Mouse (Mus musculus): ENCODE measurements around the gene Asic2. TPM values are rescaled to one million over a fixed set of nuclear protein-coding genes. Genes with fewer than 3 reads are reported as not detected.

The Asic2 gene
- polyA plus RNA-seq, 1 experiment from 2014 or later: 13.9 TPM

- no peaks in the 10 kb centered on the region for H3K27me3 ChIP-seq (replicated peaks)
- 80% methylated on average over 11 of the region's 11 CpGs for WGBS
- H3K36me3 ChIP-seq (replicated peaks): no peaks in the 10 kb centered on the region
- no peak overlapping the region for H3K27ac ChIP-seq
- H3K4me2 ChIP-seq: no peak overlapping the region
- H3K9ac ChIP-seq: no peak overlapping the region
- H3K9me3 ChIP-seq: no peaks in the 10 kb centered on the region
- H3K4me1 ChIP-seq: no peaks in the 10 kb centered on the region
- no peak for ATAC-seq (replicated peaks)
- H3K4me3 ChIP-seq: no peak overlapping the region
Measured at GRCm38 (mm10) chr11:81806905-81807659, 161.2 kb downstream of the Asic2 start.

- no peak overlapping the region for H3K27ac ChIP-seq
- 16% methylated on average over 2 of the region's 2 CpGs for WGBS
Measured at GRCm38 (mm10) chr11:81803544-81803943, 164.7 kb downstream of the Asic2 start.

GRCm38 (mm10) chr11:81802614-81803013 lies 165.6 kb downstream of the Asic2 start:
- Histone ChIP-seq H3K27me3 (replicated peaks) (no peaks in the 10 kb centered on the region), H3K9me3 (no peaks in the 10 kb centered on the region), H3K9ac (no peak overlapping the region), H3K4me1 (no peaks in the 10 kb centered on the region), H3K36me3 (replicated peaks) (no peaks in the 10 kb centered on the region), H3K4me2 (no peak overlapping the region), H3K4me3 (no peak overlapping the region), H3K27ac (no peak overlapping the region)
- 82% methylated on average over 1 of the region's 1 CpGs for WGBS
- ATAC-seq (replicated peaks): no peak

More at GRCm38 (mm10) chr11:81803544-81803943, 164.7 kb downstream of the Asic2 start:
- Histone ChIP-seq H3K36me3 (replicated peaks) (no peaks in the 10 kb centered on the region), H3K4me3 (no peak overlapping the region), H3K27me3 (replicated peaks) (no peaks in the 10 kb centered on the region), H3K9me3 (no peaks in the 10 kb centered on the region), H3K4me2 (no peak overlapping the region), H3K9ac (no peak overlapping the region), H3K4me1 (no peaks in the 10 kb centered on the region)
- no peak for ATAC-seq (replicated peaks)

GRCm38 (mm10) chr11:81800899-81801298 lies 167.4 kb downstream of the Asic2 start:
- H3K9me3 ChIP-seq: no peaks in the 10 kb centered on the region
- no peak overlapping the region for H3K9ac ChIP-seq
- H3K4me1 ChIP-seq: peaks cover 6% of the 10 kb centered on the region; the same call in 1 of the 2 replicates
- H3K4me3 ChIP-seq: no peak overlapping the region
- no peak overlapping the region for H3K4me2 ChIP-seq
- WGBS: 77% methylated on average over 4 of the region's 4 CpGs
- ATAC-seq (replicated peaks): no peak
- H3K36me3 ChIP-seq (replicated peaks): no peaks in the 10 kb centered on the region
- H3K27ac ChIP-seq: no peak overlapping the region
- H3K27me3 ChIP-seq (replicated peaks): no peaks in the 10 kb centered on the region

GRCm38 (mm10) chr11:81793588-81793987 lies 174.7 kb downstream of the Asic2 start:
- Histone ChIP-seq H3K9ac (no peak overlapping the region), H3K27ac (no peak overlapping the region), H3K27me3 (replicated peaks) (no peaks in the 10 kb centered on the region), H3K4me3 (no peak overlapping the region), H3K9me3 (no peaks in the 10 kb centered on the region), H3K36me3 (replicated peaks) (no peaks in the 10 kb centered on the region), H3K4me1 (peaks cover 6% of the 10 kb centered on the region; the same call in 1 of the 2 replicates), H3K4me2 (no peak overlapping the region)
- 60% methylated on average over 2 of the region's 2 CpGs for WGBS
- ATAC-seq (replicated peaks): no peak

GRCm38 (mm10) chr11:81791579-81791978 lies 176.7 kb downstream of the Asic2 start:
- H3K9ac ChIP-seq: no peak overlapping the region
- H3K4me1 ChIP-seq: peaks cover under 1% of the 10 kb centered on the region; the same call in 1 of the 2 replicates
- H3K4me2 ChIP-seq: no peak overlapping the region
- H3K4me3 ChIP-seq: no peak overlapping the region
- ATAC-seq (replicated peaks): no peak
- no peaks in the 10 kb centered on the region for H3K36me3 ChIP-seq (replicated peaks)
- no peaks in the 10 kb centered on the region for H3K27me3 ChIP-seq (replicated peaks)
- WGBS: 68% methylated on average over 1 of the region's 1 CpGs
- H3K27ac ChIP-seq: no peak overlapping the region
- H3K9me3 ChIP-seq: no peaks in the 10 kb centered on the region

- Histone ChIP-seq H3K27me3 (replicated peaks) (0 out of 2 replicates have a peak, but pooled peaks cover 2% of the 10 kb centered on the region), H3K27ac (no peak overlapping the region), H3K4me1 (0 out of 2 replicates have a peak, but pooled peaks cover 5% of the 10 kb centered on the region), H3K9ac (no peak overlapping the region), H3K4me3 (no peak overlapping the region), H3K36me3 (replicated peaks) (no peaks in the 10 kb centered on the region), H3K9me3 (no peaks in the 10 kb centered on the region), H3K4me2 (no peak overlapping the region)
- ATAC-seq (replicated peaks): no peak
- WGBS: 91% methylated on average over 2 of the region's 2 CpGs
Measured at GRCm38 (mm10) chr11:81780596-81780995, 187.7 kb downstream of the Asic2 start.

GRCm38 (mm10) chr11:81779881-81780280 lies 188.4 kb downstream of the Asic2 start:
- Histone ChIP-seq H3K36me3 (replicated peaks) (no peaks in the 10 kb centered on the region), H3K4me3 (no peak overlapping the region), H3K9ac (no peak overlapping the region), H3K9me3 (no peaks in the 10 kb centered on the region), H3K4me1 (0 out of 2 replicates have a peak, but pooled peaks cover 5% of the 10 kb centered on the region), H3K4me2 (no peak overlapping the region), H3K27ac (no peak overlapping the region), H3K27me3 (replicated peaks) (0 out of 2 replicates have a peak, but pooled peaks cover 2% of the 10 kb centered on the region)
- ATAC-seq (replicated peaks): no peak
- 73% methylated on average over 7 of the region's 7 CpGs for WGBS

- H3K4me1 ChIP-seq: peaks cover 17% of the 10 kb centered on the region; the same call in 1 of the 2 replicates
- ATAC-seq (replicated peaks): no peak
- H3K27me3 ChIP-seq (replicated peaks): no peaks in the 10 kb centered on the region
- no peak overlapping the region for H3K9ac ChIP-seq
- H3K4me3 ChIP-seq: no peak overlapping the region
- 15% methylated on average over 7 of the region's 7 CpGs for WGBS
- no peaks in the 10 kb centered on the region for H3K9me3 ChIP-seq
- H3K27ac ChIP-seq: no peak overlapping the region
- no peaks in the 10 kb centered on the region for H3K36me3 ChIP-seq (replicated peaks)
- no peak overlapping the region for H3K4me2 ChIP-seq
Measured at GRCm38 (mm10) chr11:81771195-81771895, 196.9 kb downstream of the Asic2 start.

GRCm38 (mm10) chr11:81769691-81770260 lies 198.5 kb downstream of the Asic2 start:
- no peak overlapping the region for H3K27ac ChIP-seq
- no peaks in the 10 kb centered on the region for H3K36me3 ChIP-seq (replicated peaks)
- ATAC-seq (replicated peaks): no peak
- H3K27me3 ChIP-seq (replicated peaks): no peaks in the 10 kb centered on the region
- WGBS: 80% methylated on average over 5 of the region's 5 CpGs
- H3K9me3 ChIP-seq: no peaks in the 10 kb centered on the region
- H3K4me2 ChIP-seq: no peak overlapping the region
- no peak overlapping the region for H3K9ac ChIP-seq
- H3K4me3 ChIP-seq: no peak overlapping the region
- H3K4me1 ChIP-seq: peaks cover 17% of the 10 kb centered on the region; the same call in 1 of the 2 replicates

- 87% methylated on average over 2 of the region's 2 CpGs for WGBS
Measured at GRCm38 (mm10) chr11:81768305-81768704, 200.0 kb downstream of the Asic2 start.

GRCm38 (mm10) chr11:81767781-81768180 lies 200.5 kb downstream of the Asic2 start:
- 50% methylated on average over 1 of the region's 1 CpGs for WGBS

More at GRCm38 (mm10) chr11:81768305-81768704, 200.0 kb downstream of the Asic2 start:
- no peaks in the 10 kb centered on the region for H3K27me3 ChIP-seq (replicated peaks)
- H3K4me2 ChIP-seq: no peak overlapping the region
- no peak for ATAC-seq (replicated peaks)
- H3K4me1 ChIP-seq: peaks cover 20% of the 10 kb centered on the region; the same call in 1 of the 2 replicates
- no peaks in the 10 kb centered on the region for H3K9me3 ChIP-seq
- no peak overlapping the region for H3K9ac ChIP-seq
- no peaks in the 10 kb centered on the region for H3K36me3 ChIP-seq (replicated peaks)
- no peak overlapping the region for H3K4me3 ChIP-seq
- H3K27ac ChIP-seq: no peak overlapping the region

More at GRCm38 (mm10) chr11:81767781-81768180, 200.5 kb downstream of the Asic2 start:
- Histone ChIP-seq H3K36me3 (replicated peaks) (no peaks in the 10 kb centered on the region), H3K9ac (no peak overlapping the region), H3K27me3 (replicated peaks) (no peaks in the 10 kb centered on the region), H3K27ac (no peak overlapping the region), H3K4me1 (peaks cover 20% of the 10 kb centered on the region; the same call in 1 of the 2 replicates), H3K4me3 (no peak overlapping the region), H3K4me2 (no peak overlapping the region), H3K9me3 (no peaks in the 10 kb centered on the region)
- ATAC-seq (replicated peaks): peak; percentile 74

Measured in midbrain, embryonic 15.5 days (tissue).